Mouse (Mus musculus) CD4-positive, CD25-positive, alpha-beta regulatory T cell, adult 2 months (primary cell): Measurements from ENCODE around the gene Emc3.
A peak's percentile ranks its signal among the peaks of the same experiment; 100 is the strongest.

ENCODE experiments used
- DNase-seq: peaks from one replicate; pipeline ENCODE4 v3.0.0-alpha.2; 2012; ENCODE audit warnings: low read depth, low spot score

Gene Emc3

GRCm38 (mm10) chr6:113495071-113495675 lies 36.3 kb downstream of the Emc3 start:
- DNase-seq, result no peak

- DNase-seq, result peak; percentile 95
Observed at GRCm38 (mm10) chr6:113494258-113494788, 37.1 kb downstream of the Emc3 start.

GRCm38 (mm10) chr6:113492101-113492864 lies 39.2 kb downstream of the Emc3 start:
- no peak for DNase-seq

GRCm38 (mm10) chr6:113489410-113489809 lies 42.0 kb downstream of the Emc3 start:
- DNase-seq, result no peak

GRCm38 (mm10) chr6:113487125-113487576 lies 44.3 kb downstream of the Emc3 start:
- DNase-seq, result peak; percentile 42

- peak; percentile 43 for DNase-seq
Observed at GRCm38 (mm10) chr6:113483729-113484128, 47.7 kb downstream of the Emc3 start.

GRCm38 (mm10) chr6:113483100-113483615 lies 48.3 kb downstream of the Emc3 start, which contains the start of gene Creld1:
TSS of gene Creld1 (plus strand) at chr6:113483297.
- DNase-seq, result peak; percentile 96

GRCm38 (mm10) chr6:113482477-113483099 lies 48.9 kb downstream of the Emc3 start:
- peak; percentile 71 for DNase-seq

GRCm38 (mm10) chr6:113480555-113481373 lies 50.7 kb downstream of the Emc3 start:
- DNase-seq, result no peak

- no peak for DNase-seq
Observed at GRCm38 (mm10) chr6:113478906-113479305, 52.5 kb downstream of the Emc3 start.

- DNase-seq, result no peak
Observed at GRCm38 (mm10) chr6:113477353-113477752, 54.1 kb downstream of the Emc3 start.

- DNase-seq, result no peak
Observed at GRCm38 (mm10) chr6:113473715-113474114, 57.7 kb downstream of the Emc3 start.

- no peak for DNase-seq
Observed at GRCm38 (mm10) chr6:113473246-113473645, 58.2 kb downstream of the Emc3 start.

GRCm38 (mm10) chr6:113472061-113472460 lies 59.4 kb downstream of the Emc3 start:
- DNase-seq, result no peak

- no peak for DNase-seq
Observed at GRCm38 (mm10) chr6:113471297-113471936, 60.0 kb downstream of the Emc3 start, which contains the start of gene Il17rc. TSS of gene Il17rc (plus strand) at chr6:113471427.

GRCm38 (mm10) chr6:113469432-113469831 lies 62.0 kb downstream of the Emc3 start:
- peak; percentile 78 for DNase-seq

GRCm38 (mm10) chr6:113469021-113469420 lies 62.4 kb downstream of the Emc3 start:
- peak; percentile 86 for DNase-seq

GRCm38 (mm10) chr6:113468512-113468911 lies 62.9 kb downstream of the Emc3 start:
- DNase-seq, result no peak

- DNase-seq, result no peak
Observed at GRCm38 (mm10) chr6:113465602-113466001, 65.8 kb downstream of the Emc3 start.
